Mouse (Mus musculus): ENCODE data around the gene Mtmr6. TPM values are rescaled to one million over a fixed set of nuclear protein-coding genes. Genes with fewer than 3 reads are reported as not detected.
A peak's percentile ranks its signal among the peaks of the same experiment; 100 is the strongest.

Gene Mtmr6
- total and polyA plus RNA-seq, 3 experiments = 11.7 to 20.3 (median 18.5) TPM

DNA sequence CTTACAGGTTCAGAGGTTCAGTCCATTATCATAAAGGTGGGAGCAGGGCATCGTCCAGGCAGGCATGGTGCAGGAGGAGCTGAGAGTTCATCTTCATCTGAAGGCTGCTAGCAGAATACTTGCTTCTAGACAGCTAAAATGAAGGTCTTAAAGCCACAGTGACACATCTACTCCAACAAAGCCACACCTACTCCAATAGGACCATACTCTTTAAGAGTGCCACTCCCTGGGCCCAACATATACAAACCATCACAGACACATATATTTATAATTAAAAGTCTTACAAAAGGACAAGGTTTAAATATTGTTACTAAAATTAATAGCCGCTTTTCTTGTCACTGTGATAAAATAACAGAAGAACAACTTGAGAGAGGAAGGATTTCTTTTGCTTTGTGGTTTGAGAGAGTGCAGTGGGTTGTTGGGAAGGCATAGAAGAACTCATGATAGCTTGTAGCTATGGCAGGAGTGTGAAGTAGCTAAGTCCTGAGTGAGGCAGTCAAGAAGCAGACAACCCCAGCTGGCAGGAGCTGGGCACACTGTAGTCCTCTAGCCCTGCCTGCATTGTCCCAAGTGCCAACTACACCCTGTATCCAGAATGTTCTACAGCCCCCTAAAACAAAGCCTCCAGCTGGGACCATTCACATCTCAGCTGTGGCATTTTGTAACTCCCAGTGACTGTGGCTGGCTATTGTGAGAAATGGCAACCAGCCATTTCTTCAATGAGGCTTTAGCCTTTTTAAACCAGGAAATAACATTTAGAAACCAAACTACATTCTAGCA lies 39.6 kb downstream of the Mtmr6 start:
- Histone ChIP-seq H3K27ac (ENCODE audit: insufficient read depth, low read depth) (no peak overlapping the region), H3K9me3 (replicated peaks; ENCODE audit: low read length) (no peaks in the 10 kb centered on the region), H3K4me2 (ENCODE audit: insufficient read depth, low read depth, poor library complexity, severe bottlenecking) (no peak overlapping the region), H3K36me3 (replicated peaks in 1 of 2; ENCODE audit: control insufficient read depth in 1 of 2, insufficient read depth in 1 of 2, low read length in 1 of 2) (peaks cover 18 to 43% of the 10 kb centered on the region in 2 experiments), H3K4me1 (ENCODE audit: control insufficient read depth in 1 of 2, insufficient read depth in 2 of 2) (no peaks in the 10 kb centered on the region), H3K4me3 (replicated peaks in 1 of 3; ENCODE audit: low read depth in 2 of 3, low read length in 2 of 3, poor library complexity in 1 of 3) (no peak overlapping the region), H3K27me3 (replicated peaks) (no peaks in the 10 kb centered on the region), H3K9ac (ENCODE audit: insufficient read depth, low read depth) (no peak overlapping the region), H3K79me2 (replicated peaks; ENCODE audit: control insufficient read depth, extremely low read depth, insufficient read depth, poor library complexity, severe bottlenecking) (no peaks in the 10 kb centered on the region)
- in situ Hi-C loops (cut with MboI; ENCODE audit: low pct_ligation_motif_present, low pct_unique_long_range_greater_than_20kb, low sequenced_read_pairs) (no loop called here), dilution Hi-C loops (cut with MboI; ENCODE audit: extremely low pct_ligation_motif_present, extremely low pct_unique_long_range_greater_than_20kb, low sequenced_read_pairs) (no loop called here)
- DNase-seq (ENCODE audit: extremely low read depth) = no peak
- TF ChIP-seq ELF1 (IDR thresholded peaks at IDR 0.05; ENCODE audit: low read depth, low read length) = no peak
- no peak for TF ChIP-seq MYC (IDR thresholded peaks at IDR 0.05; ENCODE audit: low read depth, low read length)
- TF ChIP-seq CHD2 (IDR thresholded peaks at IDR 0.05; ENCODE audit: low read length) = no peak
- no peak for TF ChIP-seq EP300 (IDR thresholded peaks at IDR 0.05; ENCODE audit: low read length)
- TF ChIP-seq IRF4 (IDR thresholded peaks at IDR 0.05; ENCODE audit: low read depth, low read length) = no peak
- no peak for TF ChIP-seq USF2 (conservative IDR thresholded peaks at IDR 0.05; ENCODE audit: low read depth, low read length)
- no peak for TF ChIP-seq TBP (conservative IDR thresholded peaks at IDR 0.05; ENCODE audit: low read depth, low read length)
- no peak for TF ChIP-seq E2F4 (IDR thresholded peaks at IDR 0.05; ENCODE audit: insufficient replicate concordance, low read depth, low read length)
- no peak for TF ChIP-seq RAD21 (IDR thresholded peaks at IDR 0.05; ENCODE audit: low read depth, low read length)
- TF ChIP-seq MAX (IDR thresholded peaks at IDR 0.05; ENCODE audit: low read length) = no peak
- TF ChIP-seq JUND (conservative IDR thresholded peaks at IDR 0.05; ENCODE audit: low read depth, low read length) = no peak
- TF ChIP-seq TCF12 (IDR thresholded peaks at IDR 0.05; ENCODE audit: low read depth, low read length) = no peak
- no peak for TF ChIP-seq MAFK (IDR thresholded peaks at IDR 0.05; ENCODE audit: insufficient replicate concordance, low read length)
- no peak for TF ChIP-seq CTCF (conservative IDR thresholded peaks at IDR 0.05 in 1 of 2, IDR thresholded peaks at IDR 0.05 in 1 of 2; ENCODE audit: low read depth in 2 of 2, low read length in 2 of 2)
- no peak for TF ChIP-seq POLR2A (IDR thresholded peaks at IDR 0.05; ENCODE audit: low read depth, low read length)
- TF ChIP-seq GABPA (IDR thresholded peaks at IDR 0.05; ENCODE audit: insufficient replicate concordance, low read depth, low read length) = no peak

DNA sequence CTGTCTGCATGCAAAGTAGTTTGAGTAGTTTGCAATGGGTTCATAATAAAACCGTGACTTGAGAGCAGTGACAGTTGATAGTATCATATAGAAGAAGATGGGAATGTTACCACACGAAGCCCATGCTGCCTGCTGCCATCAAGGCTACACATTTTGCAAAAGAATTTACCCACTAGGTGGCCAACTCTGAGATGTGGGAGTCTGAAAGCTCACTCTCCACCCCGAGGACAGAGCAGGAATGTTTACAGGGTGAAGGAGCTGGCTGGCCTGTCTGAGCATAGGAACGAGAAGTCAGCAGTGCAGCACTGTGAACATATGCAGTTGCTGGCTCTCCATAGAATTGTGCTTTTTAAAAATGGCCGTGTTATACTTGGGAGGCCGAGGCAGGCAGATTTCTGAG lies 43.1 kb downstream of the Mtmr6 start:
- Histone ChIP-seq H3K27me3 (replicated peaks) (no peaks in the 10 kb centered on the region), H3K9me3 (replicated peaks; ENCODE audit: low read length) (no peaks in the 10 kb centered on the region), H3K4me1 (ENCODE audit: control insufficient read depth in 1 of 2, insufficient read depth in 2 of 2) (no peaks in the 10 kb centered on the region), H3K4me3 (replicated peaks in 1 of 3; ENCODE audit: low read depth in 2 of 3, low read length in 2 of 3, poor library complexity in 1 of 3) (no peak overlapping the region), H3K4me2 (ENCODE audit: insufficient read depth, low read depth, poor library complexity, severe bottlenecking) (no peak overlapping the region), H3K9ac (ENCODE audit: insufficient read depth, low read depth) (no peak overlapping the region), H3K27ac (ENCODE audit: insufficient read depth, low read depth) (no peak overlapping the region), H3K79me2 (replicated peaks; ENCODE audit: control insufficient read depth, extremely low read depth, insufficient read depth, poor library complexity, severe bottlenecking) (no peaks in the 10 kb centered on the region), H3K36me3 (replicated peaks in 1 of 2; ENCODE audit: control insufficient read depth in 1 of 2, insufficient read depth in 1 of 2, low read length in 1 of 2) (peaks cover 3 to 12% of the 10 kb centered on the region in 2 experiments)
- in situ Hi-C loops (cut with MboI; ENCODE audit: low pct_ligation_motif_present, low pct_unique_long_range_greater_than_20kb, low sequenced_read_pairs) = no loop called here
- peak; percentile 13; the same call in 1 of the 2 replicates for TF ChIP-seq SMC3 (IDR thresholded peaks at IDR 0.05; ENCODE audit: low read depth, low read length)
- TF ChIP-seq BHLHE40 (IDR thresholded peaks at IDR 0.05; ENCODE audit: low read depth, low read length) = no peak
- TF ChIP-seq CTCF (conservative IDR thresholded peaks at IDR 0.05 in 1 of 2, IDR thresholded peaks at IDR 0.05 in 1 of 2; ENCODE audit: low read depth in 2 of 2, low read length in 2 of 2) = peak in 1 of 2 experiments; percentile 29; a peak in 1 of 4 replicates
- dilution Hi-C loops (cut with MboI; ENCODE audit: extremely low pct_ligation_motif_present, extremely low pct_unique_long_range_greater_than_20kb, low sequenced_read_pairs) = no loop called here
- DNase-seq (ENCODE audit: extremely low read depth) = no peak

All from CH12.LX (cell line).